Mouse (Mus musculus): Measurements from ENCODE around the gene Erp27. TPM values are rescaled to one million over a fixed set of nuclear protein-coding genes. Genes with fewer than 3 reads are reported as not detected.

Erp27 gene
- polyA plus RNA-seq, 2 experiments, result 0.52 to 0.69 TPM

- no peak for TF ChIP-seq POLR2A (IDR thresholded peaks at IDR 0.05; ENCODE audit: borderline replicate concordance, extremely low read depth, insufficient read depth, insufficient read length)
- 85% methylated on average over 7 of the region's 7 CpGs for WGBS
- H3K36me3 ChIP-seq (ENCODE audit: control insufficient read depth, insufficient read depth, low read length), result no peaks in the 10 kb centered on the region
- H3K4me3 ChIP-seq (replicated peaks; ENCODE audit: low read length), result no peak overlapping the region
- no peaks in the 10 kb centered on the region for H3K27me3 ChIP-seq (ENCODE audit: control insufficient read depth, insufficient read depth, low read length)
- no peaks in the 10 kb centered on the region for H3K9me3 ChIP-seq (ENCODE audit: control insufficient read depth, low read length)
- ATAC-seq (ENCODE audit: low FRiP score, low read depth) (no peak), DNase-seq (ENCODE audit: low spot score) (no peak)
- H3K4me2 ChIP-seq (replicated peaks; ENCODE audit: low read depth, low read length, severe bottlenecking), result no peak overlapping the region
- no peak overlapping the region for H3K9ac ChIP-seq (ENCODE audit: low read depth, low read length, severe bottlenecking)
- peaks cover 9% of the 10 kb centered on the region; the same call in 1 of the 2 replicates for H3K4me1 ChIP-seq (ENCODE audit: control insufficient read depth, insufficient read depth, low read length)
- H3K27ac ChIP-seq (replicated peaks; ENCODE audit: low read depth, low read length), result no peak overlapping the region
Measured at GRCm38 (mm10) chr6:136922871-136923270, 891 bp upstream of the Erp27 start.

GRCm38 (mm10) chr6:136921601-136922000 lies 379 bp downstream of the Erp27 start:
- WGBS, result 46% methylated on average over 7 of the region's 7 CpGs
- Histone ChIP-seq H3K36me3 (ENCODE audit: control insufficient read depth, insufficient read depth, low read length) (no peaks in the 10 kb centered on the region), H3K27ac (replicated peaks; ENCODE audit: low read depth, low read length) (no peak overlapping the region), H3K4me1 (ENCODE audit: control insufficient read depth, insufficient read depth, low read length) (peaks cover 11% of the 10 kb centered on the region; the same call in 1 of the 2 replicates), H3K4me3 (replicated peaks; ENCODE audit: low read length) (no peak overlapping the region), H3K4me2 (replicated peaks; ENCODE audit: low read depth, low read length, severe bottlenecking) (no peak overlapping the region), H3K27me3 (ENCODE audit: control insufficient read depth, insufficient read depth, low read length) (no peaks in the 10 kb centered on the region), H3K9ac (ENCODE audit: low read depth, low read length, severe bottlenecking) (no peak overlapping the region), H3K9me3 (ENCODE audit: control insufficient read depth, low read length) (no peaks in the 10 kb centered on the region)
- DNase-seq (ENCODE audit: low spot score), result no peak
- ATAC-seq (ENCODE audit: low FRiP score, low read depth), result no peak
- no peak for TF ChIP-seq POLR2A (IDR thresholded peaks at IDR 0.05; ENCODE audit: borderline replicate concordance, extremely low read depth, insufficient read depth, insufficient read length)

- ATAC-seq (ENCODE audit: low FRiP score, low read depth) (0 out of 2 replicates have a peak, but pooled peaks have one; percentile 32), DNase-seq (ENCODE audit: low spot score) (peak; percentile 84)
- H3K9me3 ChIP-seq (ENCODE audit: control insufficient read depth, low read length), result no peaks in the 10 kb centered on the region
- H3K27me3 ChIP-seq (ENCODE audit: control insufficient read depth, insufficient read depth, low read length), result no peaks in the 10 kb centered on the region
- no peak overlapping the region for H3K4me3 ChIP-seq (replicated peaks; ENCODE audit: low read length)
- H3K4me1 ChIP-seq (ENCODE audit: control insufficient read depth, insufficient read depth, low read length), result peaks cover 11% of the 10 kb centered on the region; the same call in 1 of the 2 replicates
- H3K27ac ChIP-seq (replicated peaks; ENCODE audit: low read depth, low read length), result no peak overlapping the region
- no peaks in the 10 kb centered on the region for H3K36me3 ChIP-seq (ENCODE audit: control insufficient read depth, insufficient read depth, low read length)
- H3K4me2 ChIP-seq (replicated peaks; ENCODE audit: low read depth, low read length, severe bottlenecking), result no peak overlapping the region
- no peak overlapping the region for H3K9ac ChIP-seq (ENCODE audit: low read depth, low read length, severe bottlenecking)
- 43% methylated on average over 16 of the region's 16 CpGs for WGBS
- TF ChIP-seq POLR2A (IDR thresholded peaks at IDR 0.05; ENCODE audit: borderline replicate concordance, extremely low read depth, insufficient read depth, insufficient read length), result no peak
Measured at GRCm38 (mm10) chr6:136920320-136921257, 1.4 kb downstream of the Erp27 start.

GRCm38 (mm10) chr6:136917885-136918284 lies 4.1 kb downstream of the Erp27 start:
- no peak for TF ChIP-seq POLR2A (IDR thresholded peaks at IDR 0.05; ENCODE audit: borderline replicate concordance, extremely low read depth, insufficient read depth, insufficient read length)
- Histone ChIP-seq H3K4me3 (replicated peaks; ENCODE audit: low read length) (no peak overlapping the region), H3K27ac (replicated peaks; ENCODE audit: low read depth, low read length) (peak overlapping the region; percentile 19; the same call in 1 of the 2 replicates), H3K27me3 (ENCODE audit: control insufficient read depth, insufficient read depth, low read length) (no peaks in the 10 kb centered on the region), H3K9ac (ENCODE audit: low read depth, low read length, severe bottlenecking) (no peak overlapping the region), H3K4me1 (ENCODE audit: control insufficient read depth, insufficient read depth, low read length) (peaks cover 16% of the 10 kb centered on the region), H3K9me3 (ENCODE audit: control insufficient read depth, low read length) (no peaks in the 10 kb centered on the region), H3K36me3 (ENCODE audit: control insufficient read depth, insufficient read depth, low read length) (no peaks in the 10 kb centered on the region), H3K4me2 (replicated peaks; ENCODE audit: low read depth, low read length, severe bottlenecking) (no peak overlapping the region)
- DNase-seq (ENCODE audit: low spot score) (no peak), ATAC-seq (ENCODE audit: low FRiP score, low read depth) (no peak)
- WGBS, result 10% methylated on average over 2 of the region's 2 CpGs

GRCm38 (mm10) chr6:136915721-136916395 lies 6.1 kb downstream of the Erp27 start:
- no peaks in the 10 kb centered on the region for H3K36me3 ChIP-seq (ENCODE audit: control insufficient read depth, insufficient read depth, low read length)
- H3K4me1 ChIP-seq (ENCODE audit: control insufficient read depth, insufficient read depth, low read length), result peaks cover 21% of the 10 kb centered on the region
- H3K27me3 ChIP-seq (ENCODE audit: control insufficient read depth, insufficient read depth, low read length), result no peaks in the 10 kb centered on the region
- WGBS, result 85% methylated on average over 8 of the region's 8 CpGs
- H3K4me2 ChIP-seq (replicated peaks; ENCODE audit: low read depth, low read length, severe bottlenecking), result no peak overlapping the region
- H3K27ac ChIP-seq (replicated peaks; ENCODE audit: low read depth, low read length), result no peak overlapping the region
- DNase-seq (ENCODE audit: low spot score) (no peak), ATAC-seq (ENCODE audit: low FRiP score, low read depth) (no peak)
- no peak overlapping the region for H3K4me3 ChIP-seq (replicated peaks; ENCODE audit: low read length)
- no peaks in the 10 kb centered on the region for H3K9me3 ChIP-seq (ENCODE audit: control insufficient read depth, low read length)
- TF ChIP-seq POLR2A (IDR thresholded peaks at IDR 0.05; ENCODE audit: borderline replicate concordance, extremely low read depth, insufficient read depth, insufficient read length), result no peak
- no peak overlapping the region for H3K9ac ChIP-seq (ENCODE audit: low read depth, low read length, severe bottlenecking)

Data from limb, embryonic 14.5 days (tissue).